Mouse (Mus musculus) layer of hippocampus, postnatal 36 days (tissue): Measurements from ENCODE around the gene Anp32a. TPM values are rescaled to one million over a fixed set of nuclear protein-coding genes. Genes with fewer than 3 reads are reported as not detected.

Experiments
- DNase-seq, 2 experiments: peaks; one replicate each; pipeline ENCODE4 v3.0.0; 2022
- total RNA-seq, 2 experiments: library from RNA; stranded (reverse); gene quantifications; 2 replicates each; pipeline ENCODE4 v1.2.3; 2021

Gene Anp32a
- 100 to 1,000 TPM; 334 to 351 TPM for total RNA-seq

DNA sequence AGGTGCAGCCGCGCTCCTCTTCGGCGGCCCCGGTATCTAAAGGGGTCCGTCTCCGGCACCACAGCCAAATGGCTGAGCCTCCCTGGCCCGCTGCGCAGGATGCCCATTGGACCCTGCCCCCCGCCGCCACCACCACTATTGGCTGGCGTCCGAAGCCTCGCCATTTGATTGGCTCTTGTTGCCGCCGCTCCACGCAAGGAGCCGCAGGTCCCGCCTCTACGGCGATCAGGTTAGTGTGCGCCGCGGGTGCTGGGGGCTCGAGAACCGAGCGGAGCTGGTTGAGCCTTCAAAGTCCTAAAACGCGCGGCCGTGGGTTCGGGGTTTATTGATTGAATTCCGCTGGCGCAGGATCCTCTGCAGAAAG is at the start of gene Anp32a:
Anp32a (plus strand) TSS at position 171 of the 364 bp plus-strand sequence.
- peak; percentile 99 for DNase-seq

DNA sequence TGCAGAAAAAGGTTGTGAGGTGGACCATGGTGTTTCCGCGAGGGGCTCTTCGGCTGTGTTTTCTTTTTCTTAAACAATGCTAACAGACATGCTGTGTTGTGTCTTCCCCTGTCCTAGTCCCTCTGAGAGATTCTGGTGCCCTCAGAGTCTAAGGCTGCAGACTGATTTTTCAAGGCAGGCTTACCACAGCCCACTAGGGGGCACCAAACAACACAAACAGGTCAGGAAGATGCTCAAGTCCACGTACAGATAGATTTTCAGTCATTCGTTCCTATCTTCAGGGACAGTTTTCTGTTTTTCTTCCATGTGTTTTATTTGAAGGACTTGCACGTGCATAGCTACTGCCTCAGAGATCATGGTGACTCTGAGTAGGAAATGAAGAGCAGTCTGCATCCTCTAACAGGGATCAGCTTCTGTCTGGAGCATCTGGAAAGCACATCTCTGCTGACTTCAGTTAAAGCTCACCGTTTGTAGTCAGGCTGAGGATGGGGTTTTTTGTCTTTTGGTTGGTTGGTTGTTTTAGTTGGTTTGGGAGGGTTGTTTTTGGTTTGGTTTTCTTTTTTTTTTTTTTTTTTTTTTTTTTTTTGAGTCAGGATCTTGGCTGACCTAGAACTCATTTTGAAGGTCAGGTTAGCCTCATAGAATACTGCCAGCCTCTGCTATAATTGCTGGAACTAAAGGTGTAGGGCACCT is 45.9 kb upstream of the Anp32a start:
- peak; percentile 78 to 84 for DNase-seq

GRCm38 (mm10) chr9:62296891-62297290 is 44.2 kb upstream of the Anp32a start:
- no peak for DNase-seq

DNA sequence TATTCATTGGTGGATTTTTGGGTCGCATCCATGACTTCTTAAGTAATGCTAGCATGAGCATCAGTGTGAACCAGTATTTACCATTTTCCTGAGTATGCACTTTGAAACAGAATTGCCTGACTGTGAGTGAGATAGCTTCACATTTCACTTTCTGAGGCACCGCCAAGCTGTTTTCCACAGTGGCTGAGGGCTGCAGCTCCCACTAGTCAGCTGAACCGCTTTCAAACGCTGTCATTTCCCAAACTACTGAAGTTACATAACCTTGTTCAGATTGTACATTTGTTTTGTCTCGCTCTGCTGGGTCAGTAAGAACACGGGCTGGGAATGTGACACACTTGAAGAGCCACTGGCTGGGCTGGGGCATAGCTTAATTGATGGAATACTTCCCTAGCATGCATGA is 25.5 kb upstream of the Anp32a start:
- peak; percentile 38 to 50 for DNase-seq

- DNase-seq, result no peak
These were observed 22.4 kb upstream of the Anp32a start for GRCm38 (mm10) chr9:62318729-62319128.

DNA sequence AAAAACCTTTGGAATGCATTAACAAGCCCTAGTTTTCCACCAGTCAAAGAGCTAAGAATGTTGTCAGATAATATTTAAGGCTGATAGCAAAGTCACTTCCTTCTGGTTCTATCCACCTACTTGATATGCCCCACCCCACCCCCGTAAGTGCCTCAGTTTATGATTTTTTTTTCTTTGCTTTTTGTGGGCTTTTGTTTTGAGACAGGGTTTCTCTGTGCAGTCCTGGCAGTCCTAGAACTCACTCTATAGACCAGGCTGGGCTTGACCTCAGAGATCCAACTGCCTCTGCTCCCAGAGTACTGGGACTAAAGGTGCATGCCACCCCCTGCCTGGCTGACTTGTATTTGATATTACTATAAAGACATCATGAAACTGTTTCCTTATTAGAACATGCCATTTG is 17.3 kb upstream of the Anp32a start:
- no peak for DNase-seq

DNA sequence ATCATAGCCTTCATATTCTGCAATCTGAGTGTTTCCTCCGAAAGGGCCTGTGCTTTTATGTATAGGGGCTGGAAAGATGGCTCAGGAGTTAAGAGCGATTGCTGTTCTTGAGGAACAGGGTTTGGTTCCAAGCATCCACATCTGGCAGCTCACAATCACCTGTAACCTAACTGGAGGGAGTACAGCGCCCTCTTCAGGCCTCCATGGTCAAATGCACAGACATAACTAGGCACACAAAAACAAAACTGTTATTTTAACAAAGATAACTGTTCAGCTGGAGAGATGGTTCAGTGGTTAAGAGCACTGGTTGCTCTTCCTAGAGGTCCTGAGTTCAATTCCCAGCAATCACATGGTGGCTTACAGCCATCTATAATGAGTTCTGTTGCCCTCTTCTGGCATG is 15.1 kb upstream of the Anp32a start:
- DNase-seq, result no peak

DNA sequence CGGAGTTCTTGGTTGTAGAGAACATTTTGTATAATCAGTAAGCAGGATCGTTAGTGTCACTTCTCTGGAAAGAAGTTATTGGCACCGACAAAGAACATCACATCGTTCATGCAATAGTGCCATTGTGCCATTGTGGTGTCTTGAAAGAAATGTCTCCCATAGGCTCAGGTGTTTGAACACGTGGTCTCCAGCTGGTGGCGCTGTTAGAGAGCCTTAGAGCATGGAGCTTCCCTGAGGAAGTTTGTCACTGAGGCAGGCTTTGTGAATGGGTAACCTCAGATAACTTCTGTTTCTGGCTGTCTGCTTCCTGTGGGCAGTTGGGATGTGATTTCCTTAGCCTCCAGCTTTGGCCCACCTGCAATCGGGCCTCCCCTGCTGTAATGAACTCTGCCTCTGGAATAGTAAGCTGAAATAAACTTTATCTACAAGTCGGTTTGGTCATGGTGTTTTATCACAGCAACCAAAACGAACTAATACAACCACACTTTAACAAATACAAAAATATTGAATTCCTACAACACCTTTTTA is 6.7 kb upstream of the Anp32a start:
- no peak for DNase-seq

DNA sequence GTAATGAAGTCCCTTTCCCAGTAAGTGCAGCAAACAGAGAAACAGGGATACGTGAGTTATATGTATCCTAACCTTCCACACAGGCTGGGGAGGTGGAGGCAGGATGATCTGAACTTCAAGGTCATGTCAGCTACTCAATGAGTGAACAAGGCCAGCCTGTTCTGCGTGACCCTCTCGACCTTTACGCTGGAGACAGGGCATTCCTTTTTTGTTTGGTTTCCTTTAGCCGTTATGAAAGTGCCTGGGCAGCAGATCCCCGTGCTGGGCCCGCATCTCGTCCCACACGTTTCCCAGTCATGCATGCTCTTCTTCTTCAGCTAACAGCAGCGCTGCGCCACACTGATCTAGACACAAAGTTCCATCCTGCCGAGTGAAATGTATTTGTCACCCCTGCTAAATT is 5.7 kb upstream of the Anp32a start:
- DNase-seq, result no peak

DNA sequence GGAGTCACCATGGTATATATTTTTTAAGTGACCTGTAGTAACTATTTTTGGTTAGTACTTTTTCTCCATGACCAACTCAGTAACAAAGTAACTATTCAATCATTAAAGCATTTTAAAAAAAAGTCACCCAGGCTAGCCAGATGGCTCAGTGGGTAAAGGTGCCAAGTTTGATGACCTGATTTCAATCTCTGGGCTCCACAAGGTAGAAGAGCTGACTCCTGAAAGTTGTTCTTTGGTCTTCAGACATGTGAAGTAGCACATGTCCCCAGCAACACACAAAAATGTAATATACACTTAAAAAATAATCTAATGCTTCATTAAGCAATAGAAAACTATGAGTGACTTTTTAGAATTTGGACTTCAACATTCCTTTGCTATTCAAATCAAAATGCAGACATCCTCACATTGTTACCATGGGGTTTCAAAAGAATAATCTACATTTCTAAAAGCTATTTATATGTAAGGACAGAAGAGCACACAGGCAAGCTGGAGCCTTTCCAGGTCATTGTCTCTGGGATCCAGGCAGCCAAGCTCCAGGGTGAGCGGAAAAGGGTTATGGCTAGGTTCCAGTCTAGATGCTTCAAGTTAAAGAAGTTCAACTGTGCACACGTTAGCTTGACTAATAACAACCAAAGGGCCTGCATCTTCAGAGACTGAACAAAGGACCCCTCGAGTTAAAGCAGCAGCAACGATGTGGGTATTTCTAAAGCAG is 3.0 kb upstream of the Anp32a start:
- no peak for DNase-seq

- DNase-seq, result no peak
These were observed 2.4 kb upstream of the Anp32a start for GRCm38 (mm10) chr9:62338636-62339191.

DNA sequence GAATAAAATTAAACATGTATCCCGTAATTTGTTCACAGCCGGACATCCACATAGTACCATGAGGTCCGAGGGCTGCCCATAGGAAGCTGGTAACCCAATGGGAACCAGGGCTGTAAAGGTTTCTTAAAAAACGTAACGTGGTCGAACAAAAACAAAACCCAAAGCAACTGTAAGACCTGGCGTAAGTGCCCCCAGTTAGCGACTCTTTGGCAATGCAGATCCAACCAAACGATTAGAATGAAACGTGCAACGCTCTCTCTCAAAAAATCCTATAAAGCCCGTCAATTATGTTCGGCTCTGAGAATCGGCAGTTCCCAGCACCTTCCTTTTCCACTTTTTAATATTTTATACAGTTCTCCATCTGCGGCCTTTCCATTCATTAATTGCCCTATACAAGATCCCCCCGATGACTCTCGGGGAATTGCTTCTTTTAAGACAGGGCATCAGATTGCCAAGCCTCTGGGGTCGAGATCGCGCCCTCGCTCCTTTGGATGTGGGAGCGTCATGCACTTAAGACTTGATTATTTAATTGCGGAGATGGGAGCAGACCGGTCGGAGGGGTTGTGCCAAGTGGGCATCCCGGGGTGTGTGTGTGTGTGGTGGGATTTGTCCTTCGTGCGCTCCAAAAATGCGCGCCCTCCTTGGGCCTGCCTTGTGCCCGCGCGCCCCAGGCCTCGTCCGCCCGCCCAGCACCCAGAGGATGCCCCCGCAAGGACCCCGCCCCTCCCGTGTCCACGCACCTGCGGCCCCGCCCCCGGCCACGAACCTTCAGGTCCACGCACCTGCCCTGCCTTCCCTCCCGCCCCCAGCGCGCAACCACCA is 581 bp upstream of the Anp32a start:
- DNase-seq, result no peak

DNA sequence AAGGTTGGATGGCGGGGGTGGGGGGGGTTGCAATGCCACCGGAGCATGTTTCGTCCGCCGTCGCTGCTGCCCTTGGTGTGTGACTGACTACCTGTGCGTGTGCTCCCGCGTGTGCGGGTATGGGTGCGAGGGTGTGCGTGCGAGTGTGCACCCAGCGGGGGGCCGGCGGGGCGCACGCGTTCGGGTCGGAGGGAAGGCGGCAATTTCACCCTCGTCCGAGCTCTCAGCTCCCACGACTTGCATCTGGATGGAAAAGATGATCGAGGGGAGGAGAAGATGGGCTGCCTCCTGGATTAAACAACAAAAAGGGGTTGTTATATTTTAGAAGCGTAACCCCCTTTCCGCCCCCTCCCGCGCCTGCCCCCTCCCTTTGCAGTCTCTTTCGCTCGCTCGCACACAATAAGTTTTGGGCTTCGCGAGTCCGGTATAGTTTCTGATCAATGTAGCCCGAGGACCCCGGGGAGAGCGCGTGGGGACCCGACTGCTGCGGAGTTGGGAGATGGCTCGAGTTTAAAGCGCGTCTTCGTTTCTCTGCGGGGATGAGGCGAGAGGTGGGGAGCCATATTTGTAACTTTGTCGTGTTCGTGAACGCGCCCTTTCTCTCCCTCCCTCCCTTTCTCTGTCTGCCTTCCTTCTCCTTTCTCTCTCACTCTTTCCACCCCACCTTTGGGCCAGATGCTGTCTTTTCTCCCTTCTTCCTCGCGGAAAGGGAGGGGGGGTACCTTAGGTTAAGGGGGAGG is 778 bp downstream of the Anp32a start:
- no peak for DNase-seq

DNA sequence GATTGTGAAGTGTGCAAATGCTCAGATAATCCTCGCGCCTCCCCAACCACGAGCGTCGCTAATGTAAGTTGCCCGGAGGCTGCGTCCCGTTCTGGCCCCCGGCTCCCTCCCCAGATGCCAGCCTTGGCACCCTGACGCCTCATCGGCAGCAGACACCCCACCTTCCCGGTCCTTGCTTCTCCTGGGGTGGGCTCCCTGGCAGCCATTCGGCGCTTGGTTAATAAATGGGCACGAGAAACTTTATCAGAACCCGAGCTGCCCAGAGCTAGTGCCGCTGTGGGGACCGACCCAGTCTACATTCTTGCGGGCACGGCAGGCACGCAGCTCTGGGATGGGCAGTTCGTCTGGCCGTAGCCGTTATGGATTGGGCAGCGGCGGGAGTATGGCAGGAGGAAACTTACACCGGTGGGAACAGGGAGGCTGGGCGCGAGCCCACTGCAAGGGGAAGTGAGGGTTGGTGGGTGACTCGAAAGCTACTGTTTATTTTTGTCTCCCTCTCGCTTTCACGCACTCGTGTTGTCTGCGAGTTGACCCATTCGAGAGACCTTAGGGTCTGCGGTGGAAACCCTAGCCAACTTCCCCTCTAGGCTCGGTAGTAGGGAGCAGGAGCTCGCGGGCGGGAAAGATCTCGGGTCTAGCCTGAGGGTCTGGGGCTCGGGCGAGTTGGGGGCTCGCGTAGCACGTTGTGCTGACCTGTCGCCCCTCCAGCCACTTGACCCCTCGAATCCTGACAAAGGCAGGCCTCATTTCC is 1.5 kb downstream of the Anp32a start:
- DNase-seq, result peak; percentile 63

GRCm38 (mm10) chr9:62343192-62343903 is 2.3 kb downstream of the Anp32a start:
- peak; percentile 78 to 80 for DNase-seq

GRCm38 (mm10) chr9:62343904-62344491 is 2.9 kb downstream of the Anp32a start:
- peak; percentile 69 to 72 for DNase-seq

DNA sequence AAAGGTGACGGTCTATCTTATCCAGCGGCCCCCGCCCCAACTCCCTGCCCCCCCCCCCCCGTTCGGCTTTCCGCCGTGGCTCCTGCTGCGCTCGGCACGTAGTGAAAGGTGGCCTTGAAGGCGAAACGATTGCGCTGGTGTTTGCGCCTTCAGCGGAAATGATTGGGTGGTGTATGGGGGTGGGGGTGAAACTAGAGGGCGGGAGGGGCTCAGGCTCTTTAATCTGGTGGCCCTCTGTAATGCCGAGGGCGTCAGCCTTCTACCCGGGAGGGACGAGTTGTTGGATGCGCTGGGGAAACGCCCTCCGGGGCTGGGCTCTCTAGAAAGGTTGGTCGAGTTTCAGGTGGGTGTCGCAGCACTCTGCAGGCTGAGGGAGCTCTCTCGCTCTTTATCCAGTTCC is 3.5 kb downstream of the Anp32a start:
- DNase-seq, result peak in 1 of 2 experiments; percentile 63

GRCm38 (mm10) chr9:62345081-62345481 is 4.0 kb downstream of the Anp32a start:
- DNase-seq, result no peak

- no peak for DNase-seq
These were observed 4.7 kb downstream of the Anp32a start for GRCm38 (mm10) chr9:62345633-62346387.

GRCm38 (mm10) chr9:62346388-62346679 is 5.2 kb downstream of the Anp32a start:
- DNase-seq, result no peak
